Mouse (Mus musculus): ENCODE measurements at regions not wholly inside any gene's neighbourhood (a gene's known extent, or its start where the extent isn't known, plus 50 kb on each side); places are given as distances from the start of the nearest gene placed in this dataset.
A peak's percentile ranks its signal among the peaks of the same experiment; 100 is the strongest.
"Not testable (repeated sequence)": the region's sequence is repeated elsewhere in the genome, so short reads cannot be mapped to it uniquely, and the experiment has no call there.

GRCm38 (mm10) chrX:127484659-127485058 is 90.6 kb downstream of the 4921511C20Rik start:
- DNase-seq (ENCODE audit: low read depth, low spot score), result peak; percentile 1

- no peak for DNase-seq (ENCODE audit: low read depth, low spot score)
Observed at GRCm38 (mm10) chrX:127519114-127519513, 125.0 kb downstream of the 4921511C20Rik start.

DNA sequence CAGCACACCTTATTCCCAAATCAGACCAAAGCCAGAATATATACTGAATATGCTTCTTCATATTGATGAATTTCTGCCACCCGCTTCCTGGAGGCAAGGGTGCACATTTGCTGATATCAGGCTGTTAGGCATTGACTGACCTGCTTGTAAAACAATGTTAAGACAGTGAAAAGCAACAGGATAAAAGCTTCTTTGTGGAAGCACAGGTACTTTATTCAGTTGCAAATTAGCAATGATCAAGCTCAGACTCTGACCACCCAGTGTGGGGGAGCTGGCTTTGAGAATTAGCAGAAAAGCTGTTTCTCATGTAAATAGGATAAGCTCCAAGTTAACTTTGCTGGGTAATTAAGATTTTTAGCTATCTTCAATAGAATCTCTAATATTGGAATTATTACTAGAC is 130.4 kb downstream of the 4921511C20Rik start:
- DNase-seq (ENCODE audit: low read depth, low spot score), result not testable (repeated sequence)

DNA sequence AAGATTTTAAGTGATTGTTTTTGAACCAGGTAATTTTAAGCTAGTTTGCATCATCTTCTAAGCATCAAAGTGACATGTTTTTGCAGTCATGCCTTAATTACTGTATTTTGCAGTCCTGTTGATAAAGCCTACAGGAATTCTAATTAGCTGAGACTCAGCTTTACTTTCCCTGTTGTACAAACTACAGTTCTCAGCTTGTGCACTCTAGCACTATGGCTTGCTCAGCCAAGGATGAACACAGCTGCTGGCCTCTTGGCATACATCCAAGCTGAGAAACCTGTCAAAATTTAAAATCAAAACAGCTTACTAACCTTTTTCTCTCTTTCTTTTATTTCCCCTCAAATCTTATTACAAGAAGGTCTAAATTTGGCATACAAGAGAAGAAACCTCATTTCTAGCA is 159.9 kb downstream of the 4921511C20Rik start:
- no peak for DNase-seq (ENCODE audit: low read depth, low spot score)
